Mouse (Mus musculus) splenic B cell, adult 2 months (primary cell): Measurements from ENCODE around the gene Tnip1.

Experiments
- DNase-seq: peaks from one replicate; pipeline ENCODE4 v3.0.0-alpha.2; 2011; ENCODE audit warnings: low read depth, low spot score
- H3K27me3 ChIP-seq: 2 replicates; pipeline ENCODE4 v1.6.1; 2012; ENCODE audit warnings: mild to moderate bottlenecking, low read length, moderate library complexity, mixed read lengths; ENCODE audit not compliant: control insufficient read depth, poor library complexity, insufficient read depth, severe bottlenecking
- H3K36me3 ChIP-seq: 2 replicates; pipeline ENCODE4 v1.6.1; 2012; ENCODE audit warnings: mild to moderate bottlenecking, low read length, moderate library complexity, mixed read lengths; ENCODE audit not compliant: control insufficient read depth, poor library complexity, insufficient read depth, severe bottlenecking

Tnip1 gene

DNA sequence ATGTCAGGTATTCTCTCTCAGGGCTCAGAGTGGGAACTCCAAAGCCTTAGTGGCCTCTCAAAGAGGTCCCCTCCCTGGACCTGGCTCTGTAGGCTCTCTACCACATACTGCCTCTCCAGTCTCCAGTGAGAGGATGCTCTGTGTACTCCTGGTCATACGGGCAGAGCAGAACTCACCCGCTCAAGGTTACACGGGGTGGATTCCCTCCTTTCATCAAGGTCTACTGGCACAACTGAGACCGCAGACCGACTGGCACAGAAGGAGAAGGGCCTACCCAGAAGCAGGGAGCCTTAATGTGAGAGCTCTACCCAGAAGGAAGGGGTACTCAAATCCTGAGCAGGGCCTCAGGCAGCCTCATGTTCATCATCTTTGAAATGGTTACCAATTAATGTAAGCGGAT, 30.2 kb downstream of the Tnip1 start:
- Histone ChIP-seq H3K36me3 (peaks cover 5% of the 10 kb centered on the region), H3K27me3 (no peaks in the 10 kb centered on the region)
- no peak for DNase-seq

DNA sequence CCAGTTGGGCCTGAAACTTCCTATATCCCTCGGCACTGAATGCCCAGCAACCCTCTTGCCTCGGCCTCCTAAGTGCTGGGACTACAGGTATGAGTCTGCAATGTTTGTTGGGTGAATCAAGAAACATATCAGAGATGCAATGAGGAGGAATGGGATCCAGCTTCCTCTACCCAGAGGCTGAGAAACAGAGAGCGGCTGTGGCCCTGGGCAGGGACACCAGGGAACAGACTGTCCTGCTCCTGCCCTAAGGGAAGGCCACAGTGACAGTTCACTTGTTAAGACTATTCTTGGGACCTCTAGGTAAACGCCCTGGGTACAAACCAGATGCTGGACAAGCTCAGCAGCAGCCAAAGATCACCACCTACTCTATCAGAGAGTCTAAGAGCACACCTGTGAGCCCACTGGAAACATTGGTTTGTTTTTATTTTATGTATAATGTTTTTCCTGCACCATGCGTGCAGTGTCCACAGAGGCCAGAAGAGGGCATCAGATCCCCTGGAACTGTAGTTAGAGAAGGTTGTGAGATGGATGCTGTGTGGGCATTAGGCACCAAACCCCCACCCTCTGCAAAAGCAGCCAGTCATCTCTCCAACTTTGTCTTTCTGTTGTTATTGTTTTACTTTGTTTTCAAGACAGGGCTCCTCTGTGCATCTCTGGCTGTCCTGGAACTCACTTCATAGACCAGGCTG, 31.2 kb downstream of the Tnip1 start:
- H3K36me3 ChIP-seq: peaks cover 9% of the 10 kb centered on the region
- DNase-seq: peak; percentile 72
- no peaks in the 10 kb centered on the region for H3K27me3 ChIP-seq

DNA sequence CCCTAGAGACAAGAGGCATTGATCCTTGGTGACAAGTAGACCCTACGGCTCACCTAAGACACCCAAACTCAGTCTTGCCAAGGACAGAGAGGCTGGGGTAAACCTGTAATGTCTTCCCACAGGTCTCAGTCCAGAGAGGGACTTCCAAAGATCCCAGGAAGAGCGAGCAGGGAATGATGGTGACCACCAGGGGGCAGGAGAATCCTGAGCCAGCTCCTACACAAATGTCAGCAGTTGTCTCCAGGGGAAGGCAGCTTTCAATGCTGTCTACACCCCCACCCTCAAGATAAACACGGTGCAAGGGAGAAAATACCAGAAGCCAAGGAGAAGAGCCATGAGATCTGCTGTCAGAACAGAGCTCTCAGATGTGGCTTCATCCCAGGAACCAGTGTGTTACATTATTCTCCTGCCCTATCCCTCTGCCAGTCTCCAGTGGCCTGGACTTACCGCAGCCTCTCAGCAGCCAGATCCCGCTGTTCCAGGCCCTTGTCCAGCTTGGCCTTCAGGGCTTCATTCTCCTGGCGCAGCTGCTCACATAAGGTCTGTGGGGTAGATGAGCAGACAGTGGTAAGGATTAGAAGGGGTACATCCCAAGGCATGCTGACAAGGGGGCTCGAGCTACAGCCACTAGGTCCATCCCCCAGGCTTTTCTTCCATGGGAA, 32.3 kb downstream of the Tnip1 start:
- DNase-seq: peak; percentile 54
- Histone ChIP-seq H3K36me3 (peaks cover 13% of the 10 kb centered on the region), H3K27me3 (no peaks in the 10 kb centered on the region)

DNA sequence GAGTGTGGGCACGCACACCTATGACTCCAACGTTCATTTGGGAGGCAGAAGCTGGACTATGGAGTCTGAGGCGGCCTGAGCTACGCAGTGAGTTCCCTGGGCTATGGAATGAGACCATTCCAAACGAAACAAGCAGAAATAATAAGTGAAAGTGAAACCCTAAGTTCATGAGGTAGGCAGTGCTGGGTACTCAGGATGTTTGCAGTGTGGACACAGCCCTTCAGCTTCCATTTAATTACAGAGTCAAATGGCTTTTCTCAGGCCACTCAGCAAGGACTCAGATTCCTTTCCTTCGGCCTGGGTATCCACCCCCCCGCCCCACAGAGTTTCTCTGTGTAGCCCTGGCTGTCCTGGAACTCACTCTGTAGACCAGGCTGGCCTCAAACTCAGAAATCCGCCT, 33.0 kb downstream of the Tnip1 start:
- H3K27me3 ChIP-seq: no peaks in the 10 kb centered on the region
- no peak for DNase-seq
- H3K36me3 ChIP-seq: peaks cover 13% of the 10 kb centered on the region

DNA sequence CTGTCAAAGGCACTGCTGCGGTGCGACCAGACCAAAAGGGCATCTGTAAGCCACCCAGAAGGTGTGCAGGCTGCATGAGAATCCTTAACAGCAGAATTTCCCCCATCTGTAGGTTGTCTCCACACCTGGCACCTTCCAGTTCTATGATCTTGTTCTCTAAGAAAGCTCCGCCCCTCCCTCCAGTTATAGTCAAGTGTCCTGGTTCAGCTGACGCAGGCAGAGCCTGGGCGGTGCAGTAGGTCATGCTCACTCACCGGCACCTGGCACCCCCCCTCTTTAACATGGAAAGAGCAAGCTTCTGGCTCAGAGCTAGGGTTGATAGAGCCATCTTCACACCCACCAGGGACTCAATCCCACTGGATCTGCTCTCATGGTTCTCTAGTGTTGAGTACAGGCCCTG, 33.4 kb downstream of the Tnip1 start:
- DNase-seq: no peak

DNA sequence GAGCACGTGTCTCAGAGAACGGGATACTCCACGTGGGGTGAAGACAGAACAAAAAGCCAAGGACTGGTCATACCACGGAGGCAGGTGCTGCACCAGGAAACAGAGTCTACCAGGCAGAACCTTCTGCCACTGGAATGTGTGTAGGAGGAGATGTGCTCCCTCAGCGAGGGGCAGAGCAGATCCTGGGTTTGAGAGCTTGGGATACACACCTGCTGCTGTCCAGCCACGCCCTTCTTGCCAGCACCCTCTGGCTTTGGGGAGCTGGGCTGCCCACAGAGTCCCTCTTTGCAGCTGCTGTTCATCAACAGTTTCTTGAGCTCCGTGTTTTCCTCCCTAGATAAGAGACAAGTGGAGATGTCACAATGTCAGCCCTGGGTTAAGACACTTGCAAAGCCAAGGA, 33.8 kb downstream of the Tnip1 start:
- Histone ChIP-seq H3K36me3 (peaks cover 15% of the 10 kb centered on the region), H3K27me3 (no peaks in the 10 kb centered on the region)
- DNase-seq: no peak

More for the DNA sequence above, 33.4 kb downstream of the Tnip1 start:
- peaks cover 15% of the 10 kb centered on the region for H3K36me3 ChIP-seq
- H3K27me3 ChIP-seq: no peaks in the 10 kb centered on the region

DNA sequence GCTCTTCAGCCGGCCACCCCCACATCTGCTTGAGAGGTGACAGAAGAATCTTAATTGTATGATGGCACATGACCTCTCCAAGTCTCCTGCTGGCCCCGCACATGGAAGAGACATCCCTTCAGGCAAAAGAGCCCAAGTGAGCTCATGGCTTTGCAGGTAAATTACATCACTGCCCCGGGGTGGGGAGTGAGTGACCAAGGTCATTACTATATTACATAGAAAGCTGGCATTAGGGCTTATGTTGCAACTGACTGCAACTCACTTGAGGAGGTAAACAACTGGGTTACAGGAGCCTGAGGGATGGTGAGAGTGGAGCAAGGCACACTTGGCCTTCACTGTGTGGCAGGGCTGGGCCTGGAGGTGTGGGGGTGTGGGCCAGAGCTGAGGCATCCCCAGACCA, 34.5 kb downstream of the Tnip1 start:
- Histone ChIP-seq H3K36me3 (peaks cover 17% of the 10 kb centered on the region), H3K27me3 (no peaks in the 10 kb centered on the region)
- no peak for DNase-seq

DNA sequence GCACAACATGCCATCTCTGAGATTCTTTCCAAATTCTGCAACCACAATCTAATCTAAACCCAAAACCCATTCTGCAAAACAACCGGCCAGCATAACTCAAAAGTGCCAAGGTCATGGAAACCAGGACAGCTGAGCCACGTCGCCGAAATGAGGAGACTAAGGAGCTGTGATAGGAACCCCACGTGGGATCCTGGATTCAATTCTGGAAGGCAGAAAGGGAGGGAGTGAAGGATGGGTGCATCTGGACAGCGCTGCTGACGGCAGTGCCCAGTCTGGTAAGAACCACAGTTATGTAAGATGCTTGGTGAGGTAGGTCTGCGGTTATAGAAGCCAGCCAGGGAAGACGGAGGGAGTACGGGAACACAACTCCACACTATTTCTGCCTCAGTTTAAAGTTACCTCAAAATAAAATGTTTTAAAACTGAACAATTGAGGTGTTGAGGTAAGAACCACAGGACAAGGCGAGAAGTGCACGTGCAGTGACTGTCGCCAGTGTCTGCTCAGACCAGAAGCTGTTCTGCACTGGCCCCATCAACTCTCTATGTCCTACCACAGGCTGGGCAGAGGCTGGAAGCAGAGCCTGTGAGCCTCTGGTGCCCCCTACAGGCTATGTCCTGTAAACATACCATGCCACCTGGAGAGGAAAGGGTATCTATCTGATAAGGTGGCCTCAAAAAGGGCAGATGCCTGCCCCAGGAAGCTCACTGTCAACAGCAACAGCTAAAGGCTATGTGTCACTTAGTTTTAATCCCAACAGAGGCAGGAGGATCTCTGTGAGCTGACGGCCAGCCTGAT, 35.2 kb downstream of the Tnip1 start:
- H3K27me3 ChIP-seq: no peaks in the 10 kb centered on the region

DNA sequence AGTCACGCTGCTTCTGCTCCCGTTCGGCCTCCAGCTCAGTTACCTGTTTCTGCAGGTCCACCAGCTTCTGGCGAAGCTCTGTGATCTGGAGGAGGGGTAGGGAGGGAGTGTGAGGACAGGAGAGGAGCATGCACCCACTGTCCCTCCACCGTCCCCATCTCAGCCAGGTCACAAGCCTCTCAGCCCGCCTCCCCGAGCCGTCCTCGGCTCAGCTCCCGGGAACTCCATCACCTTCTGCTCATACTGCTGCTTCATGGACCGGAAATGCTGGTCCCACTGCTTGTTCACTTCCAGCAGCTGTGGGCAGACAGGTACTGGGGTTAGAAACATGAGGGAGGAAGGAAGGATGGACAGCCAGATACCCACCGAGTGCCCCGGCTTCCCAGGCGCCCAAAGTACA, 38.6 kb downstream of the Tnip1 start:
- no peak for DNase-seq
- peaks cover 22% of the 10 kb centered on the region for H3K36me3 ChIP-seq
- no peaks in the 10 kb centered on the region for H3K27me3 ChIP-seq

More for the DNA sequence above, 35.2 kb downstream of the Tnip1 start:
- peak; percentile 75 for DNase-seq
- H3K36me3 ChIP-seq: peaks cover 22% of the 10 kb centered on the region

DNA sequence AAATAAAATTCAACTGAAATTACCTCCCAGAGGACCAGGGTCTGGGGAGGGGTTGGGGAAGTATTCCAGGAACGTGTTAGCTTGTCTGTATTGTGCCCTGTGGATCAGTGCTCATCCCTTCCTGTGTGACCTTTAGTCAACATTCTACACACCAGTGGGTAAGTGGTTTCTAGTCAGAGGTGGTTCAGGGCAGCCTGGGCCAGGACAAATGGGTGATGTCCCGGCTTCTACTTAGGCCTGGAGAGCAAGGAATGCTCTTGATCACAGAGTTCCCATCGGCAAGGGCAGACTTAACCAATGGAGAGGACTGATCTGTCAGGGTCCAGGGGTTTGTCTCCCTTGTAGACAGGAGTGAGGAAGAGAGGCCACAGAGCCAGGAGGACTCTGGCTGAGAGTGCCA, 40.2 kb downstream of the Tnip1 start:
- no peak for DNase-seq

DNA sequence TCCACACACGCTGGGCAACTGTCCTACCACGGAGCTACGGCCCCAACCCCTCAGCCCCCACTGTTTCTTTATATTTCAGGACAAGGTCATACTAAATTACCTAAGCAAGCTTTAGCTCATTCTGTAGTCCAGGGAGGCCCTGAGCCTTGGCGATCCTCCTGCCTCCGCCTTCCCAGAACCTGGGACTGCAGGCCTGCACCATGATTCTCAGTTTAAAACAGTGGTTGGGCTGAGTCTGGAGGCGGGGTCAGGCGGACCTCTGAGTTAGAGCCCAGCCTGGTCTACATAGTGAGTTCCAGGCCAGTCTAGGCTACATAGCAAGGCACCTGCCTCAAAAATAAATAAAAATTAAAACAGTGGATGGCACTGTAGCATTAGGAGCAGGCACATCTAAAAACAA, 40.9 kb downstream of the Tnip1 start:
- no peak for DNase-seq
- peaks cover 25% of the 10 kb centered on the region for H3K36me3 ChIP-seq
- no peaks in the 10 kb centered on the region for H3K27me3 ChIP-seq

More for the DNA sequence above, 40.2 kb downstream of the Tnip1 start:
- Histone ChIP-seq H3K36me3 (peaks cover 25% of the 10 kb centered on the region), H3K27me3 (no peaks in the 10 kb centered on the region)

DNA sequence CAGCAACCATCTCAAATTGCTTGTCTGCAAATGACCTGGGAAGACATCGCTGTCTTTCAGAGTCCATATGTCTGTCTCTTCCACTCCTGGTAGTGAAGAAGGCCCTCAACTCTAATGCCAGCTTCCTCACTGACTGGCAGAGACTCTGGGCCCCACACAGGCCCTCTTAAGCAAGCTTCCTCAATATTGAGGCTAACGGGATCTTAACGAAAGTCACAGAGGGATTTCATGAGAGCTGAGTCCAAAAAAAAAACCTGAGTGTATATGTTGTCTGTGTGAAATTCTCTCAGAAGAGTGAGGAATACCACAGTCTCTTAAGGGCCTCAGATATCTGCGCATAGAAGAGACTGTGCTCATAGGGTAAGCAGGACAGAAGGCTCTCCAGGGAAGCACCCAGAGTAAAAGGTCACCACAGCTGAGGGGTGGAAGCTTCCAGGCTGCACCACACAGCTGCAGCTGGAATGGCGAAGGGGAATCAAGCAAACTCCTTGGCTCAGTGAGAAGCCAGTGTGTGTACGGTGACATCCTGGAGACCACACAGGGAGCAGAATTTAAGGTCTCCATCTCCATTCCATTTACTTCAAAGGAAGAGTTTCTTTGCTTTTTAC, 41.6 kb downstream of the Tnip1 start:
- peaks cover 28% of the 10 kb centered on the region for H3K36me3 ChIP-seq
- H3K27me3 ChIP-seq: no peaks in the 10 kb centered on the region
- no peak for DNase-seq

DNA sequence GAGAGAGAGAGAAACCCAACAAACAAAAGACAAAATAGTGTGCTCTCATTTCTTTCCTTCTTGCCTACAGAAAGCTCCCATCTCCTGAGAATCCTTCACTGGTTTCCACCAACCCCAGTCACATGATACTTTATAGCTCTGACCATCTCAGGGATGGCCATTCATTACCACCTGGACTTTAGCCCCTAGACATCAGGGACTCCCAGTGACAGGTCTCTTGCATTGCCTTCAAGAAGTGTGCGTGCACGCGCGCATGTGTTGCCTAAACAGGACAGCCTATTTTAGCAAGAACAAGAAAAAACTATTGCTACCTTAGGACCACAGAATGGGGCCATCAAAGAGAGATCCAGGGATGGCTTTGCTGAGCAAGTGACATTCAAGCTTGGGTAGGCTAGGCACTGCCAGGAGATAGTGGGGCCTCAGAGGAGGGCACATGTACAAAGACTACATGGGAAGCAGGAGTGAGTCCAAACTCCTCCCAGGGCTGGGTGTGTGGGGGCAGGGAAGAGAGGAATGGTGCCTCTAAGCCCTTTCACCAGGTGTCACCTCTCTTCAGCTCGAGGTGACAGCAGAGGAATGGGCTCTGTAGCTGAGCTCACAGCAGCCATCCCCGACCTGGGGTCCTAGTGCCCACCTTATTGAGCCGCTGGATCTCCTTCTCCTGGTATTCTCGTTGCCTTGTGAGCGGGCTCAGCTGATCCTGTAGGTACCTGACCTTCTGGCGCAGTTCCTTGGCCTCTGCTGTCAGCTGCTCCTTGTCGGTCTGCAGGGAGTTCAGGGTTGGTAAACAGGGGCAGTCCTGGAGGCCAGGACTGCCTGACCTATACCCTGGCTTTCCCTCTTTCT, 42.4 kb downstream of the Tnip1 start:
- DNase-seq: no peak
- H3K27me3 ChIP-seq: no peaks in the 10 kb centered on the region

DNA sequence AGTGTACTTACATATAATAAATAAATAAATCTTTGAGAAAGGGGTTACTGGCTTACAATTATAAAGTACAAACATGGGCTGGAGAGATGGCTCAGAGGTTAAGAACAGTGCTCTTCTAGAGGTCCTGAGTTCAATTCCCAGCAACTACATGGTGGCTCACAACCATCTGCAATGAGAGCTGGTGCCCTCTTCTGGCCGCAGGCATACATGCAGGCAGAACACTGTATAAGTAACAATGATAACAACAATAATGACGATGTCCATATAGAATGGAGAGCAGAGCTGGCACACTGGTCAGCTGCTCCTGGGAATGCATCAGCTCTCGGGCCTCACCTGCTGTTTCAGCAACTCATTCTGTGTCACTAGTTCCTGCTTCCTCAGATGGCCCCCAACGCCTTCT, 44.4 kb downstream of the Tnip1 start:
- H3K36me3 ChIP-seq: peaks cover 24% of the 10 kb centered on the region
- DNase-seq: peak; percentile 43
- no peaks in the 10 kb centered on the region for H3K27me3 ChIP-seq

More for the DNA sequence above, 42.4 kb downstream of the Tnip1 start:
- H3K36me3 ChIP-seq: peaks cover 25% of the 10 kb centered on the region
